Mouse (Mus musculus): ENCODE measurements around the gene Rab24. TPM values are rescaled to one million over a fixed set of nuclear protein-coding genes. Genes with fewer than 3 reads are reported as not detected.
A peak's percentile ranks its signal among the peaks of the same experiment; 100 is the strongest.

Rab24 gene
- polyA plus RNA-seq, 1 experiment from 2014 or later = 62.0 TPM

- 34% methylated on average over 11 of the region's 11 CpGs for WGBS
- Histone ChIP-seq H3K4me1 (replicated peaks) (peaks cover 3% of the 10 kb centered on the region; the same call in 1 of the 2 replicates), H3K9me3 (replicated peaks) (no peaks in the 10 kb centered on the region), H3K36me3 (peaks cover 33% of the 10 kb centered on the region), H3K27ac (ENCODE audit: poor library complexity, severe bottlenecking) (no peak overlapping the region), H3K27me3 (replicated peaks) (0 out of 2 replicates have a peak, but pooled peaks cover 3% of the 10 kb centered on the region), H3K9ac (no peak overlapping the region), H3K4me2 (no peak overlapping the region), H3K4me3 (no peak overlapping the region)
- ATAC-seq (ENCODE audit: insufficient number of reproducible peaks, low FRiP score) = no peak
These were observed 20.7 kb upstream of the Rab24 start for GRCm38 (mm10) chr13:55342469-55342868.

GRCm38 (mm10) chr13:55339259-55339658 lies 17.5 kb upstream of the Rab24 start:
- no peak overlapping the region for H3K4me3 ChIP-seq
- 40% methylated on average over 2 of the region's 2 CpGs for WGBS
- 0 out of 2 replicates have a peak, but pooled peaks cover 3% of the 10 kb centered on the region for H3K27me3 ChIP-seq (replicated peaks)
- no peak overlapping the region for H3K9ac ChIP-seq
- no peak overlapping the region for H3K27ac ChIP-seq (ENCODE audit: poor library complexity, severe bottlenecking)
- peaks cover under 1% of the 10 kb centered on the region for H3K36me3 ChIP-seq
- no peaks in the 10 kb centered on the region for H3K9me3 ChIP-seq (replicated peaks)
- ATAC-seq (ENCODE audit: insufficient number of reproducible peaks, low FRiP score) = 0 out of 2 replicates have a peak, but pooled peaks have one; percentile 30
- H3K4me2 ChIP-seq = no peak overlapping the region
- peaks cover 3% of the 10 kb centered on the region; the same call in 1 of the 2 replicates for H3K4me1 ChIP-seq (replicated peaks)

GRCm38 (mm10) chr13:55338131-55339054 lies 16.6 kb upstream of the Rab24 start:
- H3K9me3 ChIP-seq (replicated peaks) = no peaks in the 10 kb centered on the region
- ATAC-seq (ENCODE audit: insufficient number of reproducible peaks, low FRiP score) = peak; percentile 45; the same call in 1 of the 2 replicates
- peaks cover 3% of the 10 kb centered on the region; the same call in 1 of the 2 replicates for H3K4me1 ChIP-seq (replicated peaks)
- H3K36me3 ChIP-seq = no peaks in the 10 kb centered on the region; the same call in 1 of the 2 replicates
- 61% methylated on average over 12 of the region's 12 CpGs for WGBS
- 0 out of 2 replicates have a peak, but pooled peaks cover 3% of the 10 kb centered on the region for H3K27me3 ChIP-seq (replicated peaks)
- H3K4me3 ChIP-seq = no peak overlapping the region
- H3K9ac ChIP-seq = no peak overlapping the region
- no peak overlapping the region for H3K4me2 ChIP-seq
- no peak overlapping the region for H3K27ac ChIP-seq (ENCODE audit: poor library complexity, severe bottlenecking)

- ATAC-seq (ENCODE audit: insufficient number of reproducible peaks, low FRiP score) = no peak
- Histone ChIP-seq H3K4me2 (no peak overlapping the region), H3K4me3 (no peak overlapping the region), H3K9me3 (replicated peaks) (no peaks in the 10 kb centered on the region), H3K27me3 (replicated peaks) (0 out of 2 replicates have a peak, but pooled peaks cover 3% of the 10 kb centered on the region), H3K4me1 (replicated peaks) (peaks cover 3% of the 10 kb centered on the region; the same call in 1 of the 2 replicates), H3K36me3 (no peaks in the 10 kb centered on the region), H3K27ac (ENCODE audit: poor library complexity, severe bottlenecking) (no peak overlapping the region), H3K9ac (no peak overlapping the region)
- WGBS = 67% methylated on average over 10 of the region's 10 CpGs
These were observed 15.7 kb upstream of the Rab24 start for GRCm38 (mm10) chr13:55337341-55337975.

- Histone ChIP-seq H3K36me3 (no peaks in the 10 kb centered on the region), H3K4me3 (no peak overlapping the region), H3K9ac (no peak overlapping the region), H3K4me1 (replicated peaks) (peaks cover 7% of the 10 kb centered on the region), H3K27ac (ENCODE audit: poor library complexity, severe bottlenecking) (no peak overlapping the region), H3K9me3 (replicated peaks) (no peaks in the 10 kb centered on the region), H3K4me2 (no peak overlapping the region), H3K27me3 (replicated peaks) (no peaks in the 10 kb centered on the region)
- ATAC-seq (ENCODE audit: insufficient number of reproducible peaks, low FRiP score) = no peak
- WGBS = 79% methylated on average over 4 of the region's 4 CpGs
These were observed 14.0 kb upstream of the Rab24 start for GRCm38 (mm10) chr13:55335701-55336100.

GRCm38 (mm10) chr13:55332331-55332730 lies 10.6 kb upstream of the Rab24 start:
- Histone ChIP-seq H3K9me3 (replicated peaks) (no peaks in the 10 kb centered on the region), H3K4me2 (no peak overlapping the region), H3K27me3 (replicated peaks) (no peaks in the 10 kb centered on the region), H3K9ac (no peak overlapping the region), H3K4me1 (replicated peaks) (peaks cover 33% of the 10 kb centered on the region), H3K4me3 (no peak overlapping the region), H3K36me3 (no peaks in the 10 kb centered on the region), H3K27ac (ENCODE audit: poor library complexity, severe bottlenecking) (no peak overlapping the region)
- ATAC-seq (ENCODE audit: insufficient number of reproducible peaks, low FRiP score) = no peak
- 72% methylated on average over 3 of the region's 3 CpGs for WGBS

GRCm38 (mm10) chr13:55330567-55331400 lies 9.0 kb upstream of the Rab24 start:
- H3K27me3 ChIP-seq (replicated peaks) = no peaks in the 10 kb centered on the region
- WGBS = 44% methylated on average over 14 of the region's 14 CpGs
- ATAC-seq (ENCODE audit: insufficient number of reproducible peaks, low FRiP score) = peak; percentile 37
- peak overlapping the region; percentile 62 for H3K4me3 ChIP-seq
- H3K27ac ChIP-seq (ENCODE audit: poor library complexity, severe bottlenecking) = peak overlapping the region; percentile 84; the same call in 1 of the 2 replicates
- H3K9me3 ChIP-seq (replicated peaks) = no peaks in the 10 kb centered on the region
- peak overlapping the region; percentile 89 for H3K4me2 ChIP-seq
- H3K4me1 ChIP-seq (replicated peaks) = peaks cover 38% of the 10 kb centered on the region
- H3K36me3 ChIP-seq = peaks cover 8% of the 10 kb centered on the region
- H3K9ac ChIP-seq = peak overlapping the region; percentile 70; the same call in 1 of the 2 replicates

GRCm38 (mm10) chr13:55329683-55330566 lies 8.2 kb upstream of the Rab24 start, which contains the start of gene Mxd3:
Gene Mxd3 (minus strand): TSS chr13:55329823.
- ATAC-seq (ENCODE audit: insufficient number of reproducible peaks, low FRiP score) = peak; percentile 90
- Histone ChIP-seq H3K4me1 (replicated peaks) (peaks cover 38% of the 10 kb centered on the region), H3K27me3 (replicated peaks) (no peaks in the 10 kb centered on the region), H3K36me3 (peaks cover 17% of the 10 kb centered on the region), H3K27ac (ENCODE audit: poor library complexity, severe bottlenecking) (peak within 1 kb of the TSS; percentile 84), H3K9ac (peak within 1 kb of the TSS; percentile 70), H3K9me3 (replicated peaks) (no peaks in the 10 kb centered on the region), H3K4me2 (peak within 1 kb of the TSS; percentile 89), H3K4me3 (peak within 1 kb of the TSS; percentile 62)
- under 1% methylated on average over 76 of the region's 82 CpGs for WGBS

GRCm38 (mm10) chr13:55329109-55329682 lies 7.5 kb upstream of the Rab24 start:
- under 1% methylated on average over 27 of the region's 29 CpGs for WGBS
- no peaks in the 10 kb centered on the region for H3K27me3 ChIP-seq (replicated peaks)
- ATAC-seq (ENCODE audit: insufficient number of reproducible peaks, low FRiP score) = peak; percentile 37; the same call in 1 of the 2 replicates

More at GRCm38 (mm10) chr13:55329109-55329682, 7.5 kb upstream of the Rab24 start:
- H3K4me1 ChIP-seq (replicated peaks) = peaks cover 40% of the 10 kb centered on the region
- no peaks in the 10 kb centered on the region for H3K9me3 ChIP-seq (replicated peaks)
- peak overlapping the region; percentile 62 for H3K4me3 ChIP-seq
- peak overlapping the region; percentile 89 for H3K4me2 ChIP-seq
- peak overlapping the region; percentile 53; the same call in 1 of the 2 replicates for H3K27ac ChIP-seq (ENCODE audit: poor library complexity, severe bottlenecking)
- H3K9ac ChIP-seq = peak overlapping the region; percentile 70
- peaks cover 22% of the 10 kb centered on the region for H3K36me3 ChIP-seq

Measured in heart, embryonic 12.5 days (tissue).